Mouse (Mus musculus) retina, postnatal 7 days (tissue): Measurements from ENCODE around the gene Gm28308.

Experiments
- DNase-seq: peaks from one replicate; pipeline ENCODE4 v3.0.0-alpha.2; 2012; ENCODE audit warnings: low read depth, low spot score

The Gm28308 gene

DNA sequence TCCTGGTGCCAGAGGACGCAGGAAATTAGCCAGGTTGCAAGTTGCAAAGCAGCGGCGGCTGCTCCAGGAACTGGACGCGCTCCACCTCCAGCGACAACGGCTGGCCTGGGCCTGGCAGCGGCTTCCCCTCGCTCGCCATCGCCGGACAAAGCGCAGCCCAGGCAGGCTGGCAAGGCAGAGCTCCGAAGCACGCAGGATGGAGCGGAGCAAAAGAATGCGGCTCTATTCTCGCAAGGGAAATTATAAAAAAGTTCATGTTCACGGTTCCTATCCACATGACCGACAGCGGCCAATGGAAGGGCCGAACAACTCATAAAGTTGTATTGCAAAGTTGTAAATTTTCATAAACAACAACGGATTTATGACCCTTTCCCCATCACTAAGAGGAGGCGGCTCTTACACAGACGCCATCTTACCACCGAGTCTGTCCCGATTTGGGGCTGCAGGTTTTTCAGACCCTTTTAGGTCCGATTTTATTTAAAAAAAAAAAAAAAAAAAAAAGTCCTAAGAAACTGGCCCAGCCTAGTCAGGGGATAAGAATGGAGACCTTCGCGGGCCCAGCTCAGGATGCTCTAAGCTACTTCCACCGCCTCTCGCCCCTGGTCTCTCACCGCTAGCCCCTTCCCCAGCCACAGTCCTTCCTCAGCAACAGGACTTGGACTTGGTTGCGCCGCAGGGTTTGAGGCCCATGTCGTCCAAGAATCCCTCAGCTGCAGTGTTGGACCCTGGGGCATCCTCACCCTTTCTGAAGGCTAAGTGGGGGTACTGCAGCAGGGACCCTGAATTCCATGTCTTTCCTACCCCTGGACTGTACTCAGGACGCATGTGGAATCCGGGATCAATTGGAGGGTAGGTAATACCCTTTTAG is at the start of gene Gm28308, which contains the start of gene Hoxa3:
Gm28308 (minus strand) TSS at position 221 of the 868 bp plus-strand sequence.
Hoxa3 (minus strand) TSS at position 218 of the 868 bp plus-strand sequence.
- DNase-seq, result no peak

DNA sequence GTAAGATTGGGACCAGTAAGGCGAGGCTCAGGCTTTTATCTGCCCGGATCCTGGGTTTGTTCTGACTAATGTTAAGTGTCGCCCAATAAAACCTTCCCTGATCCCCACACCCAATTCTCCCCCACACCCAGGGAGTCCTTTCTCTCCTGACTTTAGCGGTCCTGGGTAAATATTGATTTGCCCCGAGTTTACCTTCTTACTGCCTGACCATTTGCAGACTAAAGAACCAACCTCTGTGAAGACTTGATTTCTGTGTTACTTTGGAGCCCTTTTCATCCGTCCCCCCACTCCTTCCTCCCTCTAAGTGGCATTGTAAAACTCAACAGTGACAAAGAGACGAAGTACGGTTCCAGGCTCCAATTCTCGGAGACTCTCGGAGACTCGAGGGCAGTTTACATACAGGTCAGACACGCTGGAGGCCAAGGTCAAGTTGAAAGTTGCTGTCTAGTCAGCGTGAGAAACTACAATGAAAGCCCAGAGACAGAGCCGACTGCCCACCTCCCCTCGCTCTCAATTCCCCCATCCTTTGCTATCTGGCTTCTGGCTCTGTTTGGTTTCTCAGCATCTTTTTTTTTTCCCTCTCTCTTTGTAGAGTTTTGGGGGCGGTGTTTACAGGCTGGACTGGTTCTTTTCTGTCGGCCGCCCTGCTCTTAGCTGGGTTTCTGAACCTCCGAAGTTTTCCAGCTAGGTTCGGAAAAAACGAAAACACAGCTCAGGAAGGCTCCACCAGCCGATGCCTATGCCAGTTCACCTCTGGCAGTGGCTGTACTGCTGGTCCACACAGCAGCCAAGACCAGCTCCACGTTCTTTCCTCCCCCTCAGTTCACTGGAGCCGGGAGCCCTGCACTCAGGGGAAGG is 49.6 kb upstream of the Gm28308 start:
- no peak for DNase-seq

DNA sequence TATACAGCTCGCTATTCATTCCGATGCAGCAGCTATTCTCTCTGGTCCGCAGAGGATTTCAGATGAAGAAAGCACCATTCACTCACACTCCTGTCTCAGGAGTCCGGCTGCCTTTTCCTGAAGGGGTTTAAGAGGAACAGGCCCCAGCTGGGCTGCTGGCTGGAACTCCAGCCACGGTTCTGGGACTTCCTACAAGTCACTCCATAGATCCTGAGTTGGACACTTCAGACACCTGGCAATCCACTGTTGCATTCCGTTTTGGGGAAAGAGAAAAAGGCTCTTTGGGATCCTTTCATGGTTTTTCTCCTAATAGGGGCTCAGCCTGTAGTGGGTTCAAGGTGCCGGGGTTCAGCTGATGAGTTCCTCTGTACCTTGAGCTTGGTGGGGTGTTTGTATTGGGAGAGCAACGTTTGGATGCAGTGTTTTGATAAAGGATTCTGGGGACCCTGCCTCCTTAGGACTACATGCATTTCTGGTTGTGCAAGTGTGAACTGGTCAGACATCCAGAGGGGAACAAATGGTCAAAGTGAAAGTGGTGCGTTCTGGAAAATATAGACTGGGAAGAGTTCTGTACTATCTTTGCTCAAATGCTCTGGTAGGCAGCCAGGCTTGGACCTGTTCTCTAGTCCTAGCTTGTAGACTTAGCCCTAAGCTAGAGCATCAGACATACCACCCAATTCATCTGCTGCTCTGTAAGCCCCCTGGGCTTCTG is 48.8 kb upstream of the Gm28308 start:
- no peak for DNase-seq

GRCm38 (mm10) chr6:52260654-52261575 is 47.8 kb upstream of the Gm28308 start, which contains the start of gene Hoxa13:
Gene Hoxa13, minus strand, starts transcription at chr6:52260880.
- no peak for DNase-seq

DNA sequence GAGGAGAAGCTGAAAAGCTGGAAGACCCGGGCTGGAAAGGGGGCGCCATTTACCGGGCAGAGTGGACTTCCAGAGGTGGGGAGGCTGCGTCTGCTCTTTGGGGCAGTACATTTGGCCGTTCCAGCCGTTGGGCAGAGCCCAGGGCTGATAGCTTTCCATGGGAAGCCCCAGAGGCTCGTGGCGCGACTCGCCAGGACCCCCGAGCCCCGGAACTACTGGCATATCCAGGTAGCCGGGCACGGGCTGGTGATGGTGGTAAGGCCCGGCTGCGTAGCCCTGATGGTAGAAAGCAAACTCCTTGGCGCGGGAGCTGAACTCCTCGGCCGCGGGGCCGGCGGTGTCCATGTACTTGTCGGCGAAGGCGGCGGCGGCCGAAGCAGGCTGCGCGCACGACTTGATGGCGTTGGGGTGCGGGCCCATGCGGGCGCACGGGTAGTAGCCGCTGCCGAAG is 46.7 kb upstream of the Gm28308 start:
- DNase-seq, result no peak

DNA sequence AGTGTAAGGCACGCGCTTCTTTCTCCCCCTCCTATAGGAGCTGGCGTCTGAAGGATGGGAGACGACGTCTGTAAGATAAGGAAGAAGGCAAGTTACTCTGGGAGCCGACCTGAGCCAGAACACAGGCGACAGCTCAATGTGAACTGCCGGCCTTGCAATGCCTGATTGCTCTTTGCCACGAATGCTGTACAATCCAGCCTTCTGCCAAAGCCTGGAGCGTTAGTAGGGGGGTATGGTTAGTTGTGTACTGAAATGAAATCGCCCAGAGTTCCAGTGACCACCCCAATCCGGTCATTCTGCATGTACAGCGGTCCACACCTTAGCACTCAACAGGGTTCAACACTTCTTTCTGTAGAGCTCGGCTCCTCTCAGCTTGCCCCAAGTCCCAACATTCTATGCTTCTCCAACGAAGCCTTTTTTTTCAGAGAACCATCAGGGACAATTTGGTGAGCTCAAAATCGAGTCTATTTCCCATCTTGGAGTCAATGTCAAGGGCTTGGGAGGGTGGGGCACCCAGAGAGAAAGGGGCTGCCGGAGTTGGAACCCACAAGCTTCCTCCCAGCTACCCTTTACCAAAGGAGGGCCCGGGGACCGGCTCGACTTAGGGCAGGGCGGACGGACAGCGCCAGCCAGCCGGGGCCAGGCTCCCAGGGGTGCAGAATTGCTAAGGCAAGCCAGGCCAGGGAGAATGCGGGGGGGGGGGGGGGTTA is 46.1 kb upstream of the Gm28308 start:
- no peak for DNase-seq

GRCm38 (mm10) chr6:52256956-52257355 is 43.8 kb upstream of the Gm28308 start:
- DNase-seq, result peak; percentile 67

DNA sequence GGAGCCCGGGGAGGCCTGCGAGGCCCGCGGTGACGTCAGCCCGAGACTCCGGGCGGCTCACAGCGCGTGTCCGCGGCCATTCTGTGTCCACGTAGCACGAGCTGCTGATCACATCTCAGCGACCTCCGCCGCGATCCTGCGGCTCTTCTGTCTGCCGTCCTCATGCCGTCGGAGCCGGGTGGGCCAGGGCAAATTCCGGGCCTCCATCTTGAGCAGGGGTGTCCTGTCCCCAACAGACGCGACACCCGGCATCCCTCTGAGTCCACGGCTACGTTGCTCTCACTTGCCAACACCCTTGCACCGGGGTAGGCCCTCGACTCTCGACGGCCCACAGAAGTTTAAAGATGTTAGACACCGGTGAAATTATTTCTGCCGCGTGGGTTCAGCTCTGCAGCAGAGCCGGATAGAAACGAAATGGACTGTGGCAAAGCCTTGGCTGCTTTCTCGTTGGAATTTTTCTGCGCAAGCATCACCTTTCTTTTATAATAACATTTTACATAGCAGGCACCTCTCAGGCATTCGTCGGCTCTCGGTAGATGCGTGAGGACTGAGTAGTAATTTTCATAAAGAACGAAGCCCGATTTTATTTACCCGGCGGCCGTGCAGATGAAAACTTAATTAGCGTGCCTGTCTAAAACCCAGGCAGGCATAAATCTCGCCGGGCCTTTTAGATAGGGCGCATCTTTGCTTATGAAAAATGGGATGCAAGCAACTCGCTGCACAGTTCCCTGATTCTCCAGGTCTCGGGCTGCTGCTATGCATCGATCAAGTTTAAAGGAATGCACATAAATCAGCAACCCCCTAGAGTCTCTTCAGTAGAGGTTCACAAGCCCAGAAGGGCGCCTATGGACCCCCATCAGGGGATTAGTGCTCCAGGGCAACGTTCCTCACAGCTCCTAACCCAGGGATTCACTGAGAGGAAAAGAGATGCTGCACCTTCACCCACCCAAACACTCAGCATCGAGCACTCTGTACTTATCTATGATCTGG is 40.7 kb upstream of the Gm28308 start:
- DNase-seq, result no peak

- DNase-seq, result no peak
These were observed 39.7 kb upstream of the Gm28308 start for GRCm38 (mm10) chr6:52252775-52253376.

GRCm38 (mm10) chr6:52252016-52252774 is 39.1 kb upstream of the Gm28308 start:
- DNase-seq, result no peak

- no peak for DNase-seq
These were observed 38.2 kb upstream of the Gm28308 start for GRCm38 (mm10) chr6:52251177-52251879.

DNA sequence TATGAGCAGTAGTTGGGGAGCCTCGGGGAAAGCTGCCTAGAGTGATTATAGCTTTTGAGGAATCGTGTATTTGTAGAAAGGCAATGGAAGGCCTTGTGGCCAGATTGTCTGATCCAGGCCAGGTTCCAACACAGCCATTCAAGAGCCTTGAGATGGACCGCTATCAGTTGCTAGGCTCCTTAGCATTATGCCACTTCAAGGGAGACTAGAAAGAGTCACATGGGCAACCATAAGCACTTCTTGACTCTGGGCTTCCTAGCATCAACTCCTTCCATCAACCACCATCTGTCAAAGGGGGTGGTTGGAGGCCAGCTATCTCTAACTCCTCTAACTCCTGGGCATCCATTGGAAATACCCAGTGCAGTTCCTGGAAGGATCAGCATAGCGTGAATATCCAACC is 36.7 kb upstream of the Gm28308 start:
- no peak for DNase-seq

DNA sequence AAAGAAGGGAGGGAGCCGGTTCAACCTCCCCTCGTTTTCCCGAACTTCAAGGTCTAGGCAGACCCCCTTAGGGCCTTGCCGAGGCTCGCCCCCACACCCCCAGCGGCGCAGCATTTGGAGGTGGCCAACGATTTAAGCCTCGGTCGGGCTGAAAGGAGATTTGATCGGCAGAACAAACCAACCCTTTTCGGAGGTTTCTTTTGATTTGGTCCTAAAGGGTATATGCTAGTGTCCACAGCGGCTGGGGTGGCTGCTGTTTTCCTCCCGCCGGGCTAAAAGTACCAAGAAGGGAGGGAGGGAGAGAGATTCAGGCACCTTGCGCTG is 36.2 kb upstream of the Gm28308 start:
- DNase-seq, result no peak

DNA sequence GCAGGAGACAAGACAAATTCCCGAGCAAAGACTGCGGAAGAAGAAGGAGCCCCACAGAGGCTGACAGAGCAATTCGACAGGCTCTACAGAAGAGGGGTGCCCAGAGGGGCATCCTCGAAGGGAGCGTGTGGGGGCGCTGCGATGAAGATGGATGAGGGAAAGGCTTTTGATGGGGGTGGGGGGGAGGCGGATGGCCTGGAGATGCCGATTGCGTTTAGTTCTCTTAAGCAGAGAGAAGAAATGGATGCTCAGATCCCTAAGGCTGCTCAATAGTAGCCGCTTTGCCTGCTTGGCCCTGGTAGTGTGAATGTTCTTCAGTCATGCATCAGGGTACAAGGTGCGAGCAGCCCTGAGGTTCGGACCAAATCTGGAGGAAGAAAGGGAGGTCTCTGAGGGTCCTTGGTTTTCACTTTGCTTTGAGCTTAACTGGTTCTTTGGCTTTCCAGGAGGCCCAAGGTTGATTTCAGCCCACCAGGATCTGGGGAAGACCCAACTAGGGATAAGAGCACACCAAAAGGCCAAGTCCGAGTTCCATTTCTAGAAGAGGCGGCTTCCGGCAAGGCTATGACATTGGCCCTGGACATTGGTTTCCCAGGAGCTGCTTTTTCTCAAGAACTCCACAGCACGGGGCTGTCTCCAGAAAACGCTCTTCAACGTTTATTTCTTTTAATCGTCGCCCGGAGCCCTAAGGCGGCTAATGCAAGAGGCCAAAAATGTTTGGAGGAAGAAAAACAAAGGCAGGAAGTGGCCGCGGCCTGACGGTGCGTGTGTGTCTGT is 35.7 kb upstream of the Gm28308 start:
- DNase-seq, result no peak

- no peak for DNase-seq
These were observed 34.9 kb upstream of the Gm28308 start for GRCm38 (mm10) chr6:52247766-52248637.
